Mouse (Mus musculus): ENCODE data around the gene Rassf7. TPM values are rescaled to one million over a fixed set of nuclear protein-coding genes. Genes with fewer than 3 reads are reported as not detected.

Gene Rassf7
- 1.4 and 1.5 TPM in 2 replicates for polyA plus RNA-seq (2012; ENCODE audit: insufficient read depth, insufficient read length, missing spikeins)

DNA sequence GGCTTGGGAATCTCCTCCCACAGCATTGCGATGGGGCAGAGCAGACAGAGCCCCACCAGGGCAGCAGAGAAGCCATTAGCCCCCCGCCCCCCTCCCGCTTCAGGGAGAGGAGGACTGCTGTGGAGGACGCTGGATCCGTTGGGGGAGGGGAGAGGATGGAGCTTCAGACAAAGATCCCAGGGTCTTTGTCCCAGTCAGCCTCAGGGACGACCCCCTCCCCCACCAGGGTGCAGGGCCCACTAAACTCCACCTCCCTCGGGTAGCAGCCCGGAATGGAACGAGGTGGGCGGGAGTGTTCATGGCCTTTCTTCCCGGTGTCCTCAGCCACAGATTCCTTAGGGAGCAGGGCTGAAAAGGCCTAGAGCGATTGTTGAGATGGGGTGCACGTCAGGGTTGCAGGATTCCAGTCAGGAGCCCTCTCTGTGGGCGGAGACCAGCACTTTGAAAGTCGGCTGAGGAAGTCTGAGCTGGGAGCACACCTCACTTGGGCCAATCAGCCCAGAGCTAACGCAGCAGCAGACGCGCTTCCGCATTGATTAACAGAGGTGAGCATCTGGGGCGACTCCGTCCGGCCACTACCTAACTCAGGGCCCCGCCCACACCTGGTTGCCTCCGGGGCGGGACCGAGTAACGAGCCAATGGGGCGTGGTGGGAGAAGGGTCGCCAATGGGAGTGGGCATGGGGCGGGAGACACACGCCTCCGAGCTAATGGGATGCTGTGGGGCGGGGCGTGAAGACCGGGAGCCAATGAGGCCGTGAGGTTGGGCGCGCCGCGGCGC is at the start of gene Rassf7:
TSS of gene Rassf7 (plus strand) at position 760 of the 779 bp plus-strand sequence.
- Histone ChIP-seq H3K4me3 (ENCODE audit: insufficient read depth, low read depth, low read length) (peak within 1 kb of the TSS; percentile 62), H3K27ac (replicated peaks; ENCODE audit: low read depth, low read length) (no peak within 1 kb of the TSS), H3K4me1 (ENCODE audit: control insufficient read depth, insufficient read depth, insufficient read length, low read length) (peaks cover 5% of the 10 kb centered on the region)

DNA sequence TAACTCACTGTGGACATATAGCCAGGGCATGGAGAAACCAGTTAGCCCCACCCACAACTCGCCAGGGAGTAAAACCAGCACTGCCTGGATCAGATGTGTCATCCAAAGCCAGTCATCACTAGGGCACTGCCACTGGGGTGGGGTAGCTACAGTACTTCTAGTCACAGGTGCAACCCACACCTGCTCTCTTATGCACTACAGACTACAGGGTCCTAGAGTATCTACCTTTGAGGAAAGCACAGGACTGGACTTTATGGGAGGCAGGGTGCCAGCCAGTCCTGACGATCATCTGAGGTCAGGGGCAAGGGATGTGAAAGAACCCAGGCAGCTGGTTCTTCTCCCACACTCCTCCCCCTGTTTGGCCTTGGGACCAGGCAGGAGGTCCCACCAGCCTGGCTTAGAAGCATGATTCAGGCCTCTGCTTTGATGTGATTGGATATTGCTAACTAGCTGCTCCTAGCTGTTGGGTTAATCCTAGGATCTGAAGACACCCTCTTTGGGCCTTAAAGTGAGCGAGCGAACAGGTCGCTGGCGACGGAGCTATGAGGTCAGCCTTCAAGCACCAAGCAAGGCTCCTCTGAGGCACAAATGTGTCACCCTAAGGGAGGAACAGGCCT is 47.7 kb upstream of the Rassf7 start:
- peak overlapping the region; percentile 62 for H3K4me3 ChIP-seq (ENCODE audit: insufficient read depth, low read depth, low read length)
- H3K27ac ChIP-seq (replicated peaks; ENCODE audit: low read depth, low read length): peak overlapping the region; percentile 51
- H3K4me1 ChIP-seq (ENCODE audit: control insufficient read depth, insufficient read depth, insufficient read length, low read length): peaks cover 7% of the 10 kb centered on the region; the same call in 1 of the 2 replicates

DNA sequence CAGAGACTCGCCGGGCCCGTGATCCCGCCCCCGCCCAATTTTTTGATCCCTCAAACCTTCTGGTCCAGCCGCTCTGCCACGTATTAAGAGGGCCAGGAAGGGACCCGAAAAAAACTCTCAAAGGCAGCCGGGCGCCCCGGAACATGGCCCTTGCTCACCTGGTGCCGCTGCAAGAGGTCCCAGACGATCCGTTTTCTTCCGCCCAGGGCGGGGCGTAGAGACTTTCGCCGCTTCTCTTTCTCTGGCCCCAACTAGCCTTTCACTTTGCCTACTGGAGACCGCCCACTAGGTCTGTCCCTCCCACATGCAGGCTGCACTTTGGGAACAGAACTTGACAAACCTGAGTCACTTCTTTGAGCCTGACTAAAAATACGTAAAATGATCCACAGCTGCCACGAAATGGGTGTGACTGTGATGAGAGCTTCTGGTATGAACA is 47.1 kb upstream of the Rassf7 start:
- H3K4me1 ChIP-seq (ENCODE audit: control insufficient read depth, insufficient read depth, insufficient read length, low read length): peaks cover 7% of the 10 kb centered on the region; the same call in 1 of the 2 replicates
- peak overlapping the region; percentile 51 for H3K27ac ChIP-seq (replicated peaks; ENCODE audit: low read depth, low read length)
- peak overlapping the region; percentile 62 for H3K4me3 ChIP-seq (ENCODE audit: insufficient read depth, low read depth, low read length)

DNA sequence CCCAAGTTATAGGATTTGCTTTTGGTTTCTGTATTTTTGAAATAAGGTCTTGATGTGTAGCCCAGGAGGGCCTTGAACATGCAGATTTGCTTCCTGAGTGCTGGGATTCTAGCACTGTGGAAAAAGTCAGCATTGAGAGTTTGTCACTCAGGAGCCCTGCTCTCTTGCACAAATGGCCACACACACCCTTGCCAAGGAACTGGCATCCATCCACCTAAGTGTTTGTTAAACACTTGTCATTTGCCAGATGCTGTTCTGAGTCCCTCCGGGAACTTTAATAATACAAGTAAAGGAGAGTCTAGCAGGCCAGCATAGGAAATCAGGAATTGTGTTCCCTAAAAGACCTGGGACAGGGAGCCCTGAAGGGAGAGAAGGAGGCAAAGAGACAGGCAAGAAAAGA is 46.4 kb upstream of the Rassf7 start:
- Histone ChIP-seq H3K4me1 (ENCODE audit: control insufficient read depth, insufficient read depth, insufficient read length, low read length) (peaks cover 7% of the 10 kb centered on the region; the same call in 1 of the 2 replicates), H3K4me3 (ENCODE audit: insufficient read depth, low read depth, low read length) (no peak overlapping the region), H3K27ac (replicated peaks; ENCODE audit: low read depth, low read length) (no peak overlapping the region)

DNA sequence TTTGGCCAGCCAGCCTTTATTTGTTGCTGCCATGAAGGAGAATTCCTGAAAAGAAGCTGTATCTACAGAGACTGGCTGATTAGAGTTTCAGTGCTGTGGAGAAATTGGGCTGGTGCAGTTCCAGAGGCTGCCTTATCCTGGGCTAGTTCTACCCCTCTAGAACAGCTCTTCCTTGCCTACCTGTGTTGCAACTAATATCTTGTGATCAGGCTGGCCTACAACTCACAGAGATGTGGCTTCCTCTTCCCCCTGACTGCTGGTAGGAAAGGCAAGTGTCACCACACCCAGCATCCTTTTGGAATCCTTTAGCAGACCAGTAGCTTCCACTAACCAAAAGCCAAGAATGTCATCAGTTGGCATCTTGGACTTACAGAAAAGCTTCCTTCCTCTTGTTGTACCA is 45.8 kb upstream of the Rassf7 start:
- H3K4me1 ChIP-seq (ENCODE audit: control insufficient read depth, insufficient read depth, insufficient read length, low read length): peaks cover 7% of the 10 kb centered on the region; the same call in 1 of the 2 replicates
- H3K4me3 ChIP-seq (ENCODE audit: insufficient read depth, low read depth, low read length): no peak overlapping the region
- no peak overlapping the region for H3K27ac ChIP-seq (replicated peaks; ENCODE audit: low read depth, low read length)

DNA sequence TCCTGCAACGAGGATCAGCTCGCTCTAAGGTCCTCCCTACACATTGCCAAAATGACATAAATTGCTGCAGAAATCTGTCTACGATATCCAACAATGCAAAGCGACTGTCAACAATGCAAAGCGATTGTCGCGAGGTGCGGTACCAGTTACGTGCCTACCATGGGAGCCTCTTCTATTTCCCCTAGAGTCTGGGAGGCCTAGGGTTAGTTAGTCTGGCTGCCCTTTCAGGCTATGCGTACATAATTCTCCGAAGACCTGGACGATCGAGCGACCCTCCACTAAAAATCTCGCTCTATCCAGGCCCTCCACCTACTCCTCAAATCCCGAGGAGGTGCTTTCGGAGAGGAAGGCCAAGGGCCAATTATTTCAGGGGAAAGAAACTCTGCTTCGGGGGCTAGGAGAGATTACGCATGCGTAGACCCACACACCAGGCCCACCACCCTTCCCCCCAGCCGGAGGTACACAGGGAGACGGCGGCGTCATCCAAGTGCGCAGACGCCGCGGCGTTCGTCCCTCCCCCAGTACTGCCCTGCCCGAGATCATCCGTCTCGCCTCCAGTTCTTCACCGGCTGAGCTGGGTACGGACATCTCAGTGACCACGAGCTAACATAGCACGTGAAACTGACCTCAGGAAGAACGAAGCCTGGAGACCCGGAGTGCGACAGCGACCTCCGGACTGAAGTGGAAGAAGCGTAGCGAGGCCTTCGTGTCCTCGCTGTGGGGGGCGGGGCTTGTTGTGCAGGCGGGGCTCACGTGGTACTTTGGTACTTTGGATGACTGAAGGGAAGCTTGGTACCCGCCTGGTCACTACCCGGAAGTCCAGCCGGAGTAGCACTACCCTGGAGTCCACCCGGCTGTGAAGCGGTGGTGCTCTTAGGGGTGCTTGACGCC is 43.3 kb upstream of the Rassf7 start, which contains the start of gene Rnh1:
TSS of gene Rnh1 (minus strand) at position 742 of the 891 bp plus-strand sequence.
- Histone ChIP-seq H3K27ac (replicated peaks; ENCODE audit: low read depth, low read length) (peak within 1 kb of the TSS; percentile 91), H3K4me3 (ENCODE audit: insufficient read depth, low read depth, low read length) (peak within 1 kb of the TSS; percentile 71), H3K4me1 (ENCODE audit: control insufficient read depth, insufficient read depth, insufficient read length, low read length) (peaks cover 7% of the 10 kb centered on the region; the same call in 1 of the 2 replicates)

DNA sequence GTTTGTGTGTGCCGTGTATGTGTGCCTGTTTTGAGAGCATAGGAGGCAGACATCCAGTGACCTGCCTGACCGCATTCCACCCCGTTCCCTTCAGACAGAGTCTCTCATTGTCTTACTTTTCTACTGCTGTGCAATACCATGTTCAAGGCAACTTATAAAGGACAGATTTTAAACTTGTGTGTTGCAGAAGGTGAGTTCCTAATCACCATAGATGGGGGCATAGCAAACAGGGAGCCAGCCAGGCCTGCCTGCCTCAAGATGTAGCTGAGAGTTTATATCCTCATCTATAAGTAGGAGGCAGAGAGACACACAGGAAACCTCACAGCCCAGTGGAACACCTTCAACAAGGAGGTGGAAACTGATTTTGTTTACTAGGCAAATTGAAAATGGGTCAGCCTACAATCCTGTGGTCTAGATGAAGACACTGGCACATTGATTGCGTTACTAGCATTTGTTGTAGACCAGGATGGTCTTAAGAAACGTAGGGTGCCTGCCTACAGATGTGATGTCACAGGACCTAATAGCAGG is 42.3 kb upstream of the Rassf7 start:
- Histone ChIP-seq H3K27ac (replicated peaks; ENCODE audit: low read depth, low read length) (peak overlapping the region; percentile 64), H3K4me3 (ENCODE audit: insufficient read depth, low read depth, low read length) (peak overlapping the region; percentile 71; the same call in 1 of the 2 replicates), H3K4me1 (ENCODE audit: control insufficient read depth, insufficient read depth, insufficient read length, low read length) (peaks cover 4% of the 10 kb centered on the region; the same call in 1 of the 2 replicates)

DNA sequence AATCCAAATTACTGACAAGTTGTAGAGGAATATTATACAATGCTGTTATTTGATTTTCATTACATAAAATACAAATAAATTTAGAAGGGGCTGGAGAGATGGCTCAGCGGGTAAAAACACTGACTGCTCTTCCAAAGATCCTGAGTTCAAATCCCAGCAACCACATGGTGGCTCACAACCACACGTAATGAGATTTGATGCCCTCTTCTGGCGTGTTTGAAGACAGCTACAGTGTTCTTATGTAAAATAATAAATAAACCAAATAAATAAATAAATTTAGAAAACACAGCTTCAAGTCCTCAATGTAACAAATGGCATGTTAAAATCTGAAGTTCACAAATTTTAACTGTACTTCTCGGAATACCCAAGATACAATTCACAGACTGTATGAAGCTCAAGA is 40.6 kb upstream of the Rassf7 start:
- H3K4me3 ChIP-seq (ENCODE audit: insufficient read depth, low read depth, low read length): no peak overlapping the region
- no peaks in the 10 kb centered on the region; the same call in 1 of the 2 replicates for H3K4me1 ChIP-seq (ENCODE audit: control insufficient read depth, insufficient read depth, insufficient read length, low read length)
- no peak overlapping the region for H3K27ac ChIP-seq (replicated peaks; ENCODE audit: low read depth, low read length)

DNA sequence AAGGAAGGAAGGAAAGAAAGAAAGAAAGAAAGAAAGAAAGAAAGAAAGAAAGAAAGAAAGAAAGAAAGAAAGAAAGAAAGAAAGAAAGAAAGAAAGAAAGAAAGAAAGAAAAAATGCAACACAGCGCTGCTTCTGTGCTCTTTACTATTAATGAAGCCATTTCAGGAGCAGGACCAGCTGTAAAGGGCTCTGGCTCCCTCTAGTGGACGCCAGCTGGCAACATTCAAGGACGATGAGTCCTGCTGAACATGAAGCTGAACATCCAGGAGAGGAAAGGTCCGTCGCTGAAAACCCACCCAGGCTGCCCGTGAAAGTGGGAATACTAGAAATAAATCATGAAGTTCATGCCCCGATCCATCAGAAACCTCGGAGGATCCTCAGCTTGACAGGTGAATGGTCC is 39.5 kb upstream of the Rassf7 start:
- Histone ChIP-seq H3K27ac (replicated peaks; ENCODE audit: low read depth, low read length) (no peak overlapping the region), H3K4me1 (ENCODE audit: control insufficient read depth, insufficient read depth, insufficient read length, low read length) (no peaks in the 10 kb centered on the region; the same call in 1 of the 2 replicates), H3K4me3 (ENCODE audit: insufficient read depth, low read depth, low read length) (no peak overlapping the region)

DNA sequence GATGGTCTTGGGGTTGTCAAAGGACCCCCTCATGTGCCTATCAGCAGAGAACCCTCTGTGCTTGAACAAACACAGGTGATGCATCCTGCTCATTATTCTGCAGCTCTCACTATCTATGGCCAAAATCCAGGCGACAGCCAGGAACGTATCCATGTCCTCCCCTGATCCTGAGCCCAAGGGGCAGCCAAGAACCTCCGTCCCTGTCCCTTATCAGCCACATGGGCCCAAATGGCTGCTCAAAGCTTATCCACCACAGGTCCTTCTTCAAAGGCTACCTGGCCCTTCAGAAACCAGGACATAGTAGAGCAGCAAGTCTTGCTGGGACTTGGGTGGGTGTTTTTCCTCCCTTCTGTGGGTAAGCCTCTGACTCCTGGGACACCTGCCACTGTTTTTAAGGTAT is 27.5 kb upstream of the Rassf7 start:
- Histone ChIP-seq H3K27ac (replicated peaks; ENCODE audit: low read depth, low read length) (no peak overlapping the region), H3K4me1 (ENCODE audit: control insufficient read depth, insufficient read depth, insufficient read length, low read length) (peaks cover 14% of the 10 kb centered on the region), H3K4me3 (ENCODE audit: insufficient read depth, low read depth, low read length) (no peak overlapping the region)

DNA sequence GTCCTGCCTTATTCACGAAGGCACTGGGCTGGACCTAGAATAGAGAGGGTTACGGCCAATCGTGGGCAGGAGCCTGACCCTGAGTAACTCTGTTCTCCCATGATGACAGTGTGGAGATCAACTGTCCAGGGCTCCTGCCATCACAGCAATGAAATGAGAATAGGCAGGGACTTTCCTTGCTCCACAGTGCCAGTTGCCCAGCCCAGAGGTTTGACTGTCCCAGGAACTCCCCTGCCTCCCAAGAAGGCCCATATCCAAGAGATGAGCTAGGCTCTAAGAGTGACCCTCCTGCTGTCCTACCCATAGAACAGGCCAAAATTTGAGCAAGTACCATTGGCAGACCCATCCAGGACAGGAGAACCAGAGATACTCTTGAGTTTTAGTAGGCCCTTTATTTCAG is 26.9 kb upstream of the Rassf7 start:
- no peak overlapping the region for H3K4me3 ChIP-seq (ENCODE audit: insufficient read depth, low read depth, low read length)
- H3K27ac ChIP-seq (replicated peaks; ENCODE audit: low read depth, low read length): no peak overlapping the region
- peaks cover 14% of the 10 kb centered on the region for H3K4me1 ChIP-seq (ENCODE audit: control insufficient read depth, insufficient read depth, insufficient read length, low read length)

DNA sequence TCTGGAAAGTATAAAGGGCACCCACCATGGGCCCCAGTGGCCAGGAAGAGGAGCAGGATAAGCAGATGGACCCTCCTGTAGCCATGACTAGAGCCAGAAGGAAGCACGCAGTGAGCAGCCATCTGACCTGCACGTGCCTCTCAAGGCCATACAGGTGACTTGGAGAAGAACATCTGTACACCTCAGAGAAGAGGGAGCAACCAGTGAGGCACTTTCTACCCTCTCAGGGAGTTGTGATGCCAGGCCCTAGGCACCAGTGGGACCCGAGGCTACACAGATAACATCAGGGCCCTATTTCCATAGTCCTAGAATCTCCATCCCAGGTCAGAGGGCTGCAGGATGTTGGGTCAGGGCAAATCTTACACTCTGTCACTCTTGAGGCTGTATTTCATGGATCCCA is 25.4 kb upstream of the Rassf7 start:
- Histone ChIP-seq H3K27ac (replicated peaks; ENCODE audit: low read depth, low read length) (no peak overlapping the region), H3K4me1 (ENCODE audit: control insufficient read depth, insufficient read depth, insufficient read length, low read length) (peaks cover 17% of the 10 kb centered on the region), H3K4me3 (ENCODE audit: insufficient read depth, low read depth, low read length) (no peak overlapping the region)

DNA sequence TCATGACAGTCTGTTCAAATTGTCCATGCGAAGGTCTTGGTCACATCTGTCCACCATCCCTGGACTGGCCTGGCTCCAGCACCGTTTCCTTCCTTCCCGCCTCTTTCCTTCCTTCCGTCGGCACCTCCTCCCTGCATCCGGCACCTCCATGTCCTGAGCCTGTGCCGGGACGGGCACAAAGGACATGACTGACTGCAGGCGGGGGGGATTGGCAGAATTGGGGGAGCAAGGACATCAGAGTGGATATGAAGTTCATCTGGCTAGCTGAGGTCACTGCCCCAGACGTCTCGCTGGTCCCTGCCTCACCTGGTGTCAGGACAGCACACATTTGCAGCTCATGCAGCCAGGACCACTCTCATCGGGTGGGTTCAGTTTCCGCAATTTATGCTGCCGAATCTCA is 24.6 kb upstream of the Rassf7 start:
- peak overlapping the region; percentile 15 for H3K27ac ChIP-seq (replicated peaks; ENCODE audit: low read depth, low read length)
- H3K4me1 ChIP-seq (ENCODE audit: control insufficient read depth, insufficient read depth, insufficient read length, low read length): peaks cover 17% of the 10 kb centered on the region
- 0 out of 2 replicates have a peak overlapping the region, but pooled peaks have one; percentile 4 for H3K4me3 ChIP-seq (ENCODE audit: insufficient read depth, low read depth, low read length)

DNA sequence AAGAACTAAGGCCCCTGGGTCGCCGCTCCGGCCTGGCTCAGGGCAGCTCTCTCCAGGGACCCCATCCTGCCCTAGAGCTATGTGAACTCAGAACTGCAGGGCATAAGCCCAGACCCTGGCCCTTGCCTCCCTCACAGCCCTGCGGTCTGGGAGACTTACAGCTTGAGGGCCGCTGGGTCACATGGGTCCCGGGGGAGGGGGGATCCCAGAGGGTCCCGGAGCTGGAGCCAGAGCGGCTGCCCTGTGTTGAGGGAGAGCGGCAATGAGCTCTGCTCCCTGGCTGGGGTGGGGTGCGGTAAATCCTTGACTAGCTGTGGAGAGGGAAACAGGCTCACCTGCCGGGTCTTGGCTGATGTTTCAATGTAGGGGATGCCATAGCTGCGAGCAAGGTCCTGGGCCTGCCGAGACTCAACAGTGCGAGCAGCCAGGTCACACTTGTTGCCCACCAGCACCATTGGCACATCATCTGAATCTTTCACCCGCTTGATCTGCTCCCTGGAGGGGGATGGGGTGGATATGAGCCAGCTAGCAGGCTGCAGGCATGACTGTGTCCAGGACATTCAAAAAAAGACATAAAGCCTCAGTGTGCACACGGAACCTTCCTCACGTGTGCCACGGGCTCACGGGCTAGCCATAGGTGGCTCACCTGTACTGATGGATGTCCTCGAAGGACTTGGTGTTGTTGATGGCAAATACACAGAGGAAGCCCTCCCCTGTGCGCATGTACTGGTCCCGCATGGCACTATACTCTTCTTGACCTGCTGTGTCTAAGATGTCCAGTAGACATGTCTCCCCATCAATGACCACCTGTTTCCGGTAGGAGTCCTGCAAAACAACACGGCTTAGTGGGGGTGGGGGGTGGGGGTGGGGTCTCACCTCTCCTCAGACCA is 23.6 kb upstream of the Rassf7 start:
- Histone ChIP-seq H3K27ac (replicated peaks; ENCODE audit: low read depth, low read length) (no peak overlapping the region), H3K4me1 (ENCODE audit: control insufficient read depth, insufficient read depth, insufficient read length, low read length) (peaks cover 17% of the 10 kb centered on the region), H3K4me3 (ENCODE audit: insufficient read depth, low read depth, low read length) (no peak overlapping the region; the same call in 1 of the 2 replicates)
